Mouse (Mus musculus) liver, embryonic 14.5 days (tissue): Measurements from ENCODE around the gene Olfr38. TPM values are rescaled to one million over a fixed set of nuclear protein-coding genes. Genes with fewer than 3 reads are reported as not detected.

Source experiments
- ATAC-seq: fragments of 200-750 bp; cut with Nextera tagmentation; 2 replicates; pipeline ENCODE4 v1.8.0; 2017; ENCODE audit warnings: moderate number of reproducible peaks, mild to moderate bottlenecking, moderate library complexity; ENCODE audit not compliant: insufficient read depth
- DNase-seq, 3 experiments: peaks; one replicate each; pipeline ENCODE4 v3.0.0-alpha.2; 2012 to 2013; ENCODE audit warnings: low read depth in 3 of 3, low spot score in 3 of 3
- H3K27ac ChIP-seq: fragments of 300-500 bp; sonication (generic); 2 replicates; pipeline ENCODE4 v1.5.1; 2014; ENCODE audit warnings: moderate library complexity, mild to moderate bottlenecking, control low read depth, inconsistent platforms
- H3K27me3 ChIP-seq: fragments of 300-500 bp; sonication (generic); 2 replicates; pipeline ENCODE4 v1.6.1; 2014; ENCODE audit warnings: mild to moderate bottlenecking, low read length, moderate library complexity; ENCODE audit not compliant: control insufficient read depth, insufficient read depth
- H3K36me3 ChIP-seq: fragments of 300-500 bp; sonication (generic); replicated peaks from 2 replicates; pipeline ENCODE4 v1.6.1; 2014; ENCODE audit warnings: low read depth; ENCODE audit not compliant: control insufficient read depth, insufficient read depth
- H3K4me1 ChIP-seq, 2 experiments: fragments of 200-500 bp in 1 of 2; fragments of 300-500 bp in 1 of 2; sonication (generic) in 1 of 2; replicated peaks; 2 replicates each; pipeline ENCODE4 v1.6.1; 2012 to 2014; ENCODE audit warnings: antibody characterized with exemption in 1 of 2, inconsistent platforms in 1 of 2, low read length in 1 of 2; ENCODE audit not compliant: control insufficient read depth in 2 of 2, insufficient read depth in 2 of 2
- H3K4me2 ChIP-seq: fragments of 300-500 bp; sonication (generic); 2 replicates; pipeline ENCODE4 v1.6.1; 2014; ENCODE audit warnings: low read depth, mild to moderate bottlenecking, control low read depth, moderate library complexity
- H3K4me3 ChIP-seq, 2 experiments: fragments of 200-500 bp in 1 of 2; fragments of 300-500 bp in 1 of 2; sonication (generic) in 1 of 2; 2 replicates each; pipeline ENCODE4 v1.5.1; 2012 to 2014; ENCODE audit warnings: low read depth in 2 of 2, low read length in 2 of 2, mild to moderate bottlenecking in 2 of 2, control low read depth in 1 of 2, inconsistent platforms in 1 of 2, moderate library complexity in 1 of 2; ENCODE audit not compliant: insufficient read depth in 1 of 2
- H3K9ac ChIP-seq: fragments of 300-500 bp; sonication (generic); replicated peaks from 2 replicates; pipeline ENCODE4 v1.6.1; 2014; ENCODE audit warnings: mild to moderate bottlenecking, control low read depth, moderate library complexity
- H3K9me3 ChIP-seq: fragments of 300-500 bp; sonication (generic); 2 replicates; pipeline ENCODE4 v1.6.1; 2016; ENCODE audit warnings: low read length, mixed read lengths; ENCODE audit not compliant: control insufficient read depth
- CTCF ChIP-seq: IDR thresholded peaks from 2 replicates; pipeline ENCODE4 v1.5.1; 2016; ENCODE audit warnings: antibody characterized with exemption, low read depth, control low read depth
- EP300 ChIP-seq: IDR thresholded peaks from 2 replicates; pipeline ENCODE4 v1.6.1; 2016; ENCODE audit warnings: antibody characterized with exemption, low read depth
- WGBS: fragments of 180-500 bp; shearing (Covaris S2); extraction: QIAGEN DNeasy Blood & Tissue Kit; methylation state at CpG from one replicate; pipeline ENCODE4 v1.1.7; 2014; ENCODE audit not compliant: insufficient replicate concordance; 5-methylcytosine and 5-hydroxymethylcytosine counted together
- polyA plus RNA-seq, 2 experiments: library from polyadenylated mRNA; depleted of rRNA in 1 of 2; stranded (reverse) in 1 of 2; unstranded in 1 of 2; fragments of >200 nt; fragmentation: Nextera tagmentation in 1 of 2; extraction: Ambion mirVana in 1 of 2; gene quantifications; 2 replicates each; pipeline versions ENCODE4 v1.2.1 to v1.2.3; 2012 to 2014

The Olfr38 gene
- not detected in 2 replicates for polyA plus RNA-seq (2012; rRNA removed)
- not detected in 2 replicates for polyA plus RNA-seq (2014; fragmentation: Nextera tagmentation; extraction: Ambion mirVana)

DNA sequence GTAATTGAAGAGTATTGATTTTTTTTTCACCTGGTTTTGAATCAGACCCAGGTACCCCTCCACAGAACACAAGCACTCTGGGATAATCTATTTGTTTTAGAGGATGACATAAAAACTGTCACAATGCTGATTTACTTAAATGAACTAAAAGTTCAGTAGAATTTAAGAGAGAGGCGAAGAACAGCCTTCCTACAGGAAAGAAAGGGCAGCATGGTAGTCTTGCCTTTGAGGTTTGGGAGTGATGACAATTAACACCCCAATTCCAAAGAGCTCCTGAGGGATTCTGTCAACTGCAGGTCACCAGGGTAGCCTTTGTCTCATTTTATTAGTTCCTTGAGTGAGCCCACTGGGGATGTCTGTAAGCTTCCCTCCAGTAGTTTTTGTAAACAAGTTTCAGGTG is at the start of gene Olfr38:
TSS of gene Olfr38 (plus strand) at position 301 of the 400 bp plus-strand sequence.
- H3K9me3 ChIP-seq: no peaks in the 10 kb centered on the region
- H3K4me1 ChIP-seq: no peaks in the 10 kb centered on the region
- H3K27me3 ChIP-seq: no peaks in the 10 kb centered on the region
- no peak within 1 kb of the TSS for H3K4me2 ChIP-seq
- ATAC-seq (no peak), DNase-seq (no peak)
- TF ChIP-seq CTCF (no peak), EP300 (no peak)
- H3K36me3 ChIP-seq: no peaks in the 10 kb centered on the region
- H3K4me3 ChIP-seq: no peak within 1 kb of the TSS
- no peak within 1 kb of the TSS for H3K27ac ChIP-seq
- 48% methylated on average over 1 of the region's 1 CpGs for WGBS
- no peak within 1 kb of the TSS for H3K9ac ChIP-seq

DNA sequence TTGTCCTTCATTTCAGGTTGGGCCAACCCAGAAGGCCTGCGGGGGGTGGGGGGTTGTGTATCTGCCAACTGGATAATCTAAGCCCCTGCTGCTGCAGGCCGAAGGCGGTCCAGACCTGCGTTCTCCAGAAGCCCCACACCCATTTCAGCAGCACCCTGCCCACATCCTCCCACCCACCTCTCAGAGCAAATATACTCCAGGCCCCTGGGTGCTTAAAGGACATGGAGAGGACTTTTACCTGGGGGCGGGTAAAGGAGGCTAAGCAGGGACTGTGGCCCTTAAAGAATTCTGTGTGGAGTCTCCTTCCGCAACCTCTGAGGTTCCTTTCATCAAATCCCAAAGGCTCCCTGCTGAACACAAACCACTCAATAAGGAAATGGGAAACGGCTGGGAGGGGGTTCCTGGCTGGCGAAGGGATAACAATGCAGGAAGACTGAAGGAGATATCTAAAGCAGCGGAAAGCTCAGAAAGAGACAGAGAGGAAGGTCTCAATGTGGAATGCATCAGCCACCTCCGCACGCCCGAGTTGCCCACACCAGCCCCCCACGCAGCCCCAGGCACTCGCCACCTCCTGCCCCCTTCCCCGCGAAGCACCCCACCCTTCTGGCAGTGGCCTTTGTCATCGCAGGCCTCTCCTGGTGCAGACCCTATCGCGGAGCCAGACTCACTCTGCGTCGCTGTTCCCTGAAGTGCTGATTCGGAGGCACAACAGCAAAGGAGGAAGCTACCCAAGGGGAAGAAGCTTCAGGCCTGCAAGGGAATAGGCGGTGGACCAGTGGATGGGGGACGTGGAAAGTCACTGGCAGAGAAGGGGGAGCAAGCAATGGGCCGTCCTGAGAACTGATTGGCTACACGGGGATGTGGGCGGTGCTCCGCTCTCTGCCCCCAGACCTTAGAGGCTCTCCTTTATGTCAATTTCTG is 46.7 kb upstream of the Olfr38 start, which contains the start of gene Tcaf1:
TSS of gene Tcaf1 (minus strand) at position 798 of the 921 bp plus-strand sequence.
- WGBS: 14% methylated on average over 28 of the region's 28 CpGs
- Histone ChIP-seq H3K9me3 (no peaks in the 10 kb centered on the region), H3K4me2 (peak within 1 kb of the TSS; percentile 37), H3K27me3 (no peaks in the 10 kb centered on the region), H3K27ac (no peak within 1 kb of the TSS), H3K4me3 (peak within 1 kb of the TSS; percentile 35 to 53), H3K9ac (no peak within 1 kb of the TSS; the same call in 1 of the 2 replicates), H3K4me1 (no peaks in the 10 kb centered on the region), H3K36me3 (no peaks in the 10 kb centered on the region)
- DNase-seq (no peak), ATAC-seq (peak; percentile 67; the same call in 1 of the 2 replicates)
- no peak for TF ChIP-seq EP300
- no peak for TF ChIP-seq CTCF

DNA sequence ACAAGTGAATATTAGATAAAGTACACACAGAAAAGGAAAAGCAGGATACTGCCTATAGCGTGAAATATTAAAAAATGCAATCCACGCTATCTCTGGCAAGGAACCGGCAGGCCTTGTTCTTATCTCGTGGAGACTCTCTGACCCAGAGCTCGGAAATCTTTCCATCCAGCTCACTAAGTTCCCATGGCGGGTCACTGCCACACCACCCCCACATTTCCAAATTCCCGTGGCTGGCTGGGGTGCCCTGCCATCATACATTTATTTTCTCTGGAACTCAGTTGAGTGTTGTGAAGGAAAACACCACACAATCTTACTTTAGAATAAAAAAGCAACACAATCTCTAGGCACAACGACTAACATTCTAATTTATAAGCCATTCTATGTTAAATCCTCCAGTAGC is 41.5 kb upstream of the Olfr38 start:
- no peak overlapping the region for H3K9ac ChIP-seq
- WGBS: 33% methylated on average over 8 of the region's 8 CpGs

DNA sequence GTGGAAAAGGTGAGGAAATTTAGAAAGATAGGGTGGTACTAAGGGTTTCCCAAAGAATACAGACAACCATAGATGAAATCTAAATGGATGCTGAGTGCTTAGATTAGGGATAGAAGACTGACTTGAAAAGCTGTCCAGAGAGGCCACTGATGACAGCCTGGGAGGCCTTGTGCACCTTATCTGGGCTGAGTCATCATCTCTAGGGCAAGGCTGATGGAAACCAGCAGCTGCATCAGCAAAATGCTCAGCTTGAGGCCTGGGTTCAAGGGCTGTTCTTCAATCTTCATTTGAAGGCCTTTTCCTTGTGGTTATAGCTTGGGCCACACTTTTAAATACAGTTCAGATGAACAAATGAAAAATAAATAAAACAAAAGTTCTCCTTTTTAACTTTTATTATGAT is 38.2 kb upstream of the Olfr38 start:
- Histone ChIP-seq H3K4me2 (no peak overlapping the region), H3K4me3 (no peak overlapping the region), H3K27ac (no peak overlapping the region), H3K36me3 (no peaks in the 10 kb centered on the region), H3K9ac (no peak overlapping the region), H3K9me3 (no peaks in the 10 kb centered on the region), H3K4me1 (no peaks in the 10 kb centered on the region), H3K27me3 (no peaks in the 10 kb centered on the region)
- ATAC-seq: no peak
- TF ChIP-seq EP300 (no peak), CTCF (no peak)
- DNase-seq: no peak

More for the DNA sequence above, 41.5 kb upstream of the Olfr38 start:
- no peaks in the 10 kb centered on the region for H3K36me3 ChIP-seq
- H3K9me3 ChIP-seq: no peaks in the 10 kb centered on the region
- TF ChIP-seq EP300 (no peak), CTCF (no peak)
- H3K4me1 ChIP-seq: no peaks in the 10 kb centered on the region
- DNase-seq (no peak), ATAC-seq (no peak)
- no peak overlapping the region for H3K4me2 ChIP-seq
- H3K4me3 ChIP-seq: no peak overlapping the region
- H3K27me3 ChIP-seq: no peaks in the 10 kb centered on the region
- no peak overlapping the region for H3K27ac ChIP-seq

DNA sequence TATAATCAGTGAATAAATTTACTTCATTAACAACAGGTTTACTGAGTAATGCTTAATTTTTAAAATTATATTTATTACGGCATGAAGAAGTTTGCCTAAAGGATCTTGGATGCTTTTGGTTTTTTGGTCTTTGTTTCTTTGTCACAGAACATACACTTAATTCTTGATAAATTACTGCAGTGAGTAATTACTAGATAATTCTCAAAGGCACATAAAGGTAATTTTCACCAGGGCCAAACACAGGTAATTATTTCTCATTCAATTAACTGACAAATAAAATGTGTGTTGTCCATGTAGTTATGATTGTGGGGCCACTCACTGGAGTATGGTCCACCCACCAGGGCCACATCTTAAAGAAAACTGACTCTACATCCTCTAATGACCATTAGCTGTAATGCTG is 17.1 kb upstream of the Olfr38 start, which contains the start of gene Olfr453:
TSS of gene Olfr453 (plus strand) at position 301 of the 400 bp plus-strand sequence.
- Histone ChIP-seq H3K4me1 (no peaks in the 10 kb centered on the region), H3K27ac (no peak within 1 kb of the TSS), H3K27me3 (no peaks in the 10 kb centered on the region), H3K9ac (no peak within 1 kb of the TSS), H3K4me2 (no peak within 1 kb of the TSS), H3K4me3 (no peak within 1 kb of the TSS), H3K9me3 (no peaks in the 10 kb centered on the region), H3K36me3 (no peaks in the 10 kb centered on the region)
- ATAC-seq (no peak), DNase-seq (no peak)
- no peak for TF ChIP-seq CTCF
- no peak for TF ChIP-seq EP300
- 76% methylated on average over 1 of the region's 1 CpGs for WGBS
